Mouse (Mus musculus): ENCODE measurements around the gene Whrn. TPM values are rescaled to one million over a fixed set of nuclear protein-coding genes. Genes with fewer than 3 reads are reported as not detected.

The Whrn gene
- total and polyA plus RNA-seq, 2 experiments from 2014 or later, result 1.7 to 5.5 TPM

DNA sequence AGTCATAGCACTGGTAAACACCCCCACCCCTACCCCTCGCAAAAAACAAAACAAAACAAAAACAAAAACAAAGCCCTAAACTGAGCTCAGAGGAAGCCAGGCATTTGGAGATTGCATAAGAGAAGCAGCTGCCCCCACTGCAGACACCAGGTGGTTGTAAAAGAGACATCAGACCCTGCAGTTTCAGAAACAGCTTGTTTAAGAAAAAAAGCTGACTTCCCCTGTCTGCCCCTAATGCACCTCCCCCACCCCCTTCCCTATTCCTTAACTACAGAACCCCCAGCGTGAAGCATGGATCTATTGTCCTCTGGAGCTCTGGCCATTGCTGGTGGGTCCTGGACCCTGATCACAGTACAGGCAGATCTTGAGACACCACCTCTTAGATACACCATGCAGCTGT is 21.4 kb downstream of the Whrn start:
- DNase-seq (ENCODE audit: low spot score), result no peak
- ATAC-seq (ENCODE audit: insufficient read depth, low read depth), result no peak
- WGBS, result 44% methylated on average over 2 of the region's 2 CpGs

DNA sequence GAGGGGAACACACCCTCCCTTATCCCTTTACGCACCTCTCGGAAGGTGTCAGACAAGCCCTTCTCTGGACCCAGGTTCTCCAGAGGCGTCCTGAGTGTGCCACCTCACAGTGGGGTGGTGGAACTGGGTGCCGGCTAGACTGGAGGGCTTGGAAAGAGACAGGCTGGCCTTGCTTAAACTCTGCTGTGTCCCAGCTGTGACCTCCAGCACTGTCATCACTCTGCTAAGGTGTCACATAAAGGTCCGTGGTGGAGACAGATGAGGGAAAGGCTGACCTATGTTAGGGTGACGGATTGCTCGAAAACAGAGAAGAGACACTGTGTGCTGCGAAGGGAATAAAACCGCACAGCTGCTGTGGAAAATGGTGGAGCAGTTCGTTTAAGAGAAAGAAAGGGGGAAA is 28.5 kb downstream of the Whrn start:
- Histone ChIP-seq H3K9ac (replicated peaks; ENCODE audit: low read depth, low read length) (no peak overlapping the region), H3K27ac (ENCODE audit: low read depth) (no peak overlapping the region), H3K36me3 (replicated peaks; ENCODE audit: control insufficient read depth, insufficient read depth, low read length) (no peaks in the 10 kb centered on the region), H3K9me3 (replicated peaks; ENCODE audit: control insufficient read depth, low read length) (no peaks in the 10 kb centered on the region), H3K4me1 (ENCODE audit: control insufficient read depth, insufficient read depth) (no peaks in the 10 kb centered on the region), H3K27me3 (ENCODE audit: control insufficient read depth, insufficient read depth, low read length) (no peaks in the 10 kb centered on the region), H3K4me3 (ENCODE audit: low read depth, low read length) (no peak overlapping the region), H3K4me2 (ENCODE audit: low read depth, low read length) (no peak overlapping the region)
- 20% methylated on average over 9 of the region's 10 CpGs for WGBS
- TF ChIP-seq CTCF (IDR thresholded peaks at IDR 0.05; ENCODE audit: low read depth) (no peak), EP300 (IDR thresholded peaks at IDR 0.05; ENCODE audit: low read depth) (no peak)
- ATAC-seq (ENCODE audit: insufficient read depth, low read depth) (peak; percentile 70), DNase-seq (ENCODE audit: low spot score) (peak; percentile 55)

More for the DNA sequence above, 21.4 kb downstream of the Whrn start:
- no peaks in the 10 kb centered on the region for H3K36me3 ChIP-seq (replicated peaks; ENCODE audit: control insufficient read depth, insufficient read depth, low read length)
- no peak overlapping the region for H3K4me3 ChIP-seq (ENCODE audit: low read depth, low read length)
- no peak overlapping the region for H3K9ac ChIP-seq (replicated peaks; ENCODE audit: low read depth, low read length)
- H3K4me2 ChIP-seq (ENCODE audit: low read depth, low read length), result no peak overlapping the region
- no peaks in the 10 kb centered on the region for H3K27me3 ChIP-seq (ENCODE audit: control insufficient read depth, insufficient read depth, low read length)
- TF ChIP-seq CTCF (IDR thresholded peaks at IDR 0.05; ENCODE audit: low read depth), result no peak
- TF ChIP-seq EP300 (IDR thresholded peaks at IDR 0.05; ENCODE audit: low read depth), result no peak
- 0 out of 2 replicates have a peak, but pooled peaks cover 5% of the 10 kb centered on the region for H3K4me1 ChIP-seq (ENCODE audit: control insufficient read depth, insufficient read depth)
- no peak overlapping the region for H3K27ac ChIP-seq (ENCODE audit: low read depth)
- no peaks in the 10 kb centered on the region for H3K9me3 ChIP-seq (replicated peaks; ENCODE audit: control insufficient read depth, low read length)

DNA sequence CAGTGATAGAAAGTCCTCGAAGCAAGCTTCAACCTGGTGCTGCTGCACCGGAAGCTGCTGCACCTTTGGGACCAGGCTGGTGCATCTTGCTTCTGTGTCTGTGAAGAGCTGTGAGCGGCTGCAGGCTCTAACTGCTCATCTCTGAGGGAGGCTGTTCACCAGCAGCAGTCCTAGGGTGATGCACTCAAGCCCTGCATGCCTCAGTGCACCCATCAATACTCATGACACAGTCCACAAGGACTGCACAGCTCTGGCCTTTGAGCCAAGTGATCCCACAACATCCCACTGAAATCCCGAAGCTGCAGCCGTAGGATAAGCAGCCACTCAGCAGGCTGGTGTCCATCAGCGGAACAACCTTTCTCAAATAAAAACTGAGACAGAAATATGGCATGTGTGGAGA is 29.6 kb downstream of the Whrn start:
- no peak for DNase-seq (ENCODE audit: low spot score)
- Histone ChIP-seq H3K9me3 (replicated peaks; ENCODE audit: control insufficient read depth, low read length) (no peaks in the 10 kb centered on the region), H3K4me2 (ENCODE audit: low read depth, low read length) (no peak overlapping the region), H3K36me3 (replicated peaks; ENCODE audit: control insufficient read depth, insufficient read depth, low read length) (no peaks in the 10 kb centered on the region), H3K27me3 (ENCODE audit: control insufficient read depth, insufficient read depth, low read length) (no peaks in the 10 kb centered on the region), H3K4me1 (ENCODE audit: control insufficient read depth, insufficient read depth) (no peaks in the 10 kb centered on the region), H3K27ac (ENCODE audit: low read depth) (no peak overlapping the region), H3K9ac (replicated peaks; ENCODE audit: low read depth, low read length) (no peak overlapping the region), H3K4me3 (ENCODE audit: low read depth, low read length) (no peak overlapping the region)
- 81% methylated on average over 6 of the region's 6 CpGs for WGBS
- no peak for ATAC-seq (ENCODE audit: insufficient read depth, low read depth)
- TF ChIP-seq EP300 (IDR thresholded peaks at IDR 0.05; ENCODE audit: low read depth) (no peak), CTCF (IDR thresholded peaks at IDR 0.05; ENCODE audit: low read depth) (no peak)

DNA sequence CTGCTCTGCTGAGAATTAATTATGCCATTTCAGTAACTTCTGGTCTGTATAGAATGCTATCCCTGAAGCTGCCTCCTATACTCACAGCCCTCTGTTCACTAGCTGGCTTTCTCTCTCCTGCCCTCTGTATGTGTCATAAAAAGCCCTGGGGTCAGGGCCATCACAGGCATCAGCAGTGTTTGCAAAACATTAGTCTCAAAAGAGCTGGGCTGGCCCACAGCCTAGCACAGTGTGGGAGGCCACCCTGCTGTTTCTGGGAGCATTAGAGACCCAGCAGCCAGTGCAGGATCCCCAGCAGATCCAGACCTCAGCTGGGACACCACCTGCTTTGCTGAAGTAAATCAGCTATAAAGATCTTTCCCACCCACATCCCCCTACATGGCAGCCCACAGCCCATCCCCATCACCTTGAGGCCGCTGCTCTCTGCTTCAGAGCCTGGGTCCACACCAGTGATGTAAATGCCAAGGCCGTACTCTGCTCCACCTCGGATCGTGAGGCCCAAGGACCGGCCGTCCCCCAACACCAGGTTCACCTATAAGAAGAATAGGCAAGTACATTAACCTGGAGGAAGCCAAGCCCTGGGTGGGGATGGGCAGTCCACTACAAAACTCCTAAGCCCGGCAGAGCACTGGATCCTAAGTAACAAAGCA is 34.8 kb downstream of the Whrn start:
- DNase-seq (ENCODE audit: low spot score) (no peak), ATAC-seq (ENCODE audit: insufficient read depth, low read depth) (no peak)
- TF ChIP-seq EP300 (IDR thresholded peaks at IDR 0.05; ENCODE audit: low read depth), result no peak
- TF ChIP-seq CTCF (IDR thresholded peaks at IDR 0.05; ENCODE audit: low read depth), result no peak
- Histone ChIP-seq H3K4me3 (ENCODE audit: low read depth, low read length) (no peak overlapping the region), H3K4me1 (ENCODE audit: control insufficient read depth, insufficient read depth) (no peaks in the 10 kb centered on the region), H3K27me3 (ENCODE audit: control insufficient read depth, insufficient read depth, low read length) (no peaks in the 10 kb centered on the region), H3K36me3 (replicated peaks; ENCODE audit: control insufficient read depth, insufficient read depth, low read length) (no peaks in the 10 kb centered on the region), H3K9ac (replicated peaks; ENCODE audit: low read depth, low read length) (no peak overlapping the region), H3K27ac (ENCODE audit: low read depth) (no peak overlapping the region), H3K4me2 (ENCODE audit: low read depth, low read length) (no peak overlapping the region), H3K9me3 (replicated peaks; ENCODE audit: control insufficient read depth, low read length) (no peaks in the 10 kb centered on the region)
- WGBS, result 88% methylated on average over 7 of the region's 7 CpGs

DNA sequence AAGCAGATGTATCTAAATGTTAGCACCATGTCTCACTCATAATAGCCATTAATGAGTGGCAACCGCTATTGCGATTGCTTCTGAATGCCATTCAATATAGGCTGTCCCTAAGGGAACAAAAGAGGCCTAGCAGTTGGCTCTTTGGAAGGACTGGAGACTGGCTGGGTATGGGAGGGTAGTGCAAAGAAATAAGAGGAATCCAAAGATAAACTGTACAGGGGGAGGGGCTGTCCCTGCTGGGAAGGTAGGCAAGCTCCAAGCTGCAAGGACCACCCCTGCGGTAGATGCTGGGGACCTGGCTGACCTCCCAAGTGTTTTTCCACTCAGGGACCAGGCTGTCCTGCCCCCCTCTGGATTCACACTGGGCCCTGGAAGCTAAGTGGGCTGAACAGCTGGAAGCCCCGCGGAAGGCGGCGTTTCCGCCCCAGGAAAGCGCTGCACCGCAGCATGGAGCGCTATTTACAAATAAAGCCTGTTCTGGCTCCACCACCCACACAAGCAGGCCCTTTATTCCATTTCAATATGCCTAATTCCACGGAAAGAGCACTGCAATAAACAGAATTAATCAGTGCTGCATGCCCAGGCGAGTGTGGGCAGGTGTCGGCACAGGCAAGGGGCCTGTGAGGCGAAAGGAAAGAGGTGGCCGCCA is 36.5 kb downstream of the Whrn start:
- ATAC-seq (ENCODE audit: insufficient read depth, low read depth), result no peak
- no peak for DNase-seq (ENCODE audit: low spot score)
- Histone ChIP-seq H3K27me3 (ENCODE audit: control insufficient read depth, insufficient read depth, low read length) (no peaks in the 10 kb centered on the region), H3K9ac (replicated peaks; ENCODE audit: low read depth, low read length) (no peak overlapping the region), H3K4me2 (ENCODE audit: low read depth, low read length) (no peak overlapping the region), H3K27ac (ENCODE audit: low read depth) (no peak overlapping the region), H3K4me1 (ENCODE audit: control insufficient read depth, insufficient read depth) (no peaks in the 10 kb centered on the region), H3K36me3 (replicated peaks; ENCODE audit: control insufficient read depth, insufficient read depth, low read length) (no peaks in the 10 kb centered on the region), H3K4me3 (ENCODE audit: low read depth, low read length) (no peak overlapping the region), H3K9me3 (replicated peaks; ENCODE audit: control insufficient read depth, low read length) (no peaks in the 10 kb centered on the region)
- no peak for TF ChIP-seq CTCF (IDR thresholded peaks at IDR 0.05; ENCODE audit: low read depth)
- no peak for TF ChIP-seq EP300 (IDR thresholded peaks at IDR 0.05; ENCODE audit: low read depth)
- 60% methylated on average over 16 of the region's 16 CpGs for WGBS
